Mouse (Mus musculus): ENCODE data around the gene Pck1. TPM values are rescaled to one million over a fixed set of nuclear protein-coding genes. Genes with fewer than 3 reads are reported as not detected.

Gene Pck1
- 1 to 10 TPM in 1 of 2 experiments, under 1 TPM in 1; 0.24 to 1.5 TPM for polyA plus RNA-seq (2017; shearing (Covaris generic))

GRCm38 (mm10) chr2:173152436-173153151 lies at the start of gene Pck1:
Gene Pck1, plus strand, starts transcription at chr2:173153048.

GRCm38 (mm10) chr2:173119023-173119944 lies 33.6 kb upstream of the Pck1 start, which contains the start of gene Ctcfl:
Gene Ctcfl, minus strand, starts transcription at chr2:173119525.

Other genes starting within 250 kb of the Pck1 start
- 10 to 100 TPM; 27.1 to 48.7 TPM for gene Bmp7, start 212.7 kb upstream of the Pck1 start, polyA plus RNA-seq (2017; shearing (Covaris generic))
- 1 to 10 TPM; 2.1 to 6.5 TPM for gene Spo11, start 175.3 kb upstream of the Pck1 start, polyA plus RNA-seq (2017; shearing (Covaris generic))
- 100 to 1,000 TPM; 117 to 159 TPM for gene Rae1, start 152.9 kb upstream of the Pck1 start, polyA plus RNA-seq (2017; shearing (Covaris generic))
- gene Rbm38, start 132.6 kb upstream of the Pck1 start, polyA plus RNA-seq (2017; shearing (Covaris generic)): 10 to 100 TPM; 46.5 to 53.9 TPM
- under 1 TPM; 0.14 to 0.17 TPM for gene Ctcfl, start 33.5 kb upstream of the Pck1 start, polyA plus RNA-seq (2017; shearing (Covaris generic))
- gene Zbp1, start 65.9 kb downstream of the Pck1 start, polyA plus RNA-seq (2017; shearing (Covaris generic)): 100 to 1,000 TPM; 123 to 142 TPM
- gene Pmepa1, start 123.5 kb downstream of the Pck1 start, polyA plus RNA-seq (2017; shearing (Covaris generic)): 10 to 100 TPM; 22.6 to 67.5 TPM